Mouse (Mus musculus) embryo, embryonic 11 days (tissue): ENCODE results near the gene Fam3c.

Experiments used
- DNase-seq: peaks from one replicate; pipeline ENCODE4 v3.0.0-alpha.2; 2015

The Fam3c gene

DNA sequence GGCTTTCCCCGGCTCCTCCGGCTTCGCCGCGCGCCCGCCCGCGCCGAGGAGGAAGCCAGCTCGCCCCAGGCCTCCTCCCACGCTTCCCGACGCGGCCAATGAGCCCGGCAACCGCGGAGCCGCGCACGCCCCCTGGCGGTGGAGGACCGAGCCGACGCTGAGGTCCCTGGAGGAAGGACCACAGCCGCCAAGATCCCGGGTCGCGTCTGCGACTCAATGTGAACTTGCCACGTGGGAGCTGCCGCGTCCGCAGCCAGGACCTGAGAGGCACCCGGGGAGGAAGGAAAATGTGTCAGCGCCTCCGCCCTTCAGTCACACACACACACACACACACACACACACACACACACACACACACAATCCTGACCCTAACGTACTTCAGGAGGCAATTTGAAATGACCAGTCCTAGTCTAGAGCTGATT, at the start of gene Fam3c:
Fam3c (minus strand) TSS at position 158 of the 422 bp plus-strand sequence.
- DNase-seq = peak; percentile 96

DNA sequence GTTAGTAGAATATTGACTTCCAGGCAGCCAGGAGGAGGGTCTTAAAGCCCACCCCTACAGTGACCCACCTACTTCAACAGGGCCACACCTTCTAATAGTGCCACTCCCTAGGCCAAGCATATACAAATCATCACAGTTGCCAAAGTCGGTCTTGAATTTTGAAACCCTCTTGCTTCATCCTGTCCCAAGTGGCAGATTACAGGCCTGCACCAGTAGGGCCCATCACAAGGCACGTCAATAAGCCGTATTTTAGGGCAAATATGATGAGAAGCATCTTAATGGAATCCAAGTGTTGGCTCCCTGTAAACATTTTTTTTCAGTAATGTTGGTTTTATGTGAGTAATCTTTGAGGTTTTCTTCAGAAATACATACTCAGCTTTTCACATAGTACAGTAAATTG, 49.0 kb upstream of the Fam3c start:
- no peak for DNase-seq

GRCm38 (mm10) chr6:22403736-22404135, 47.7 kb upstream of the Fam3c start:
- DNase-seq = no peak

GRCm38 (mm10) chr6:22403317-22403716, 47.3 kb upstream of the Fam3c start:
- DNase-seq = peak; percentile 12

GRCm38 (mm10) chr6:22402548-22403164, 46.6 kb upstream of the Fam3c start:
- DNase-seq = no peak

DNA sequence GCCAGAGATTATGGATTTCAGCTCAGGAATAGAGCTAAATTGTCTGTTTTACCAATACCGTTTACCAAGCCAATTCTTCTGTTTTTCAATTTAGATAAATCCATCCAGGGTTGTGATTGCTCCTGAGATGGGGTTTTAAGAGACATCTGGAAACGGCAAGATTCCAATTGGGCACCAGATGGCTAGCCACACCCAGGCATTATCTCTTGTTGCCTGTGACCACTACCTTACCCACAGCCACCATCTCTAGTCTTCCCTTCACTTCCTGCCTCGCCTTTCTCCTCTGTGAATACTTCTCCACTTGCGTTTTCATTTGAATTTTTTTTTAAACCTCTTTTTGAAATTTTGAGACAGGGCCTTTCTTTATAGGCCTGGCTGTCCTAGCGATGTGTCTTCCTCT, 46.0 kb upstream of the Fam3c start:
- DNase-seq = no peak

GRCm38 (mm10) chr6:22398079-22398774, 42.2 kb upstream of the Fam3c start:
- no peak for DNase-seq

DNA sequence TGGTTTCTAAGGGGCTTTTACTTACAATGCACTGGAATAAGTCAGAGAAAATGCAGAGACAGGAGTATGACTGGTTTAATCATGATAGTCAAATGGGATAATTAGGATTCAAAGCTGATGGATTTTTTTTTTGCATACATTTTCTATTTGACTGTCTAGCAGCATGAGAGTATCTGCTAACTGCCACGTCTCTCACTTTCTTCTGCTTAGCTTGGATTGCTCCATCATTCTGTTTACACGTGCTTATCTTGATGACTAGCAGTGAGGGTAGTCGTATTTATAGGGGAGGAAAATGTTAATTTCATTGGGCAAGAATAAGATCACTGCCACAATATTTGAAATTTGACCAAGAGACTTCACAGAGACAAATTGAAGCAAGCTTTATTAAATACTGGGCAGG, 39.2 kb upstream of the Fam3c start:
- no peak for DNase-seq

GRCm38 (mm10) chr6:22390654-22391365, 34.8 kb upstream of the Fam3c start:
- no peak for DNase-seq

GRCm38 (mm10) chr6:22385254-22385870, 29.3 kb upstream of the Fam3c start:
- DNase-seq = no peak

GRCm38 (mm10) chr6:22380269-22380668, 24.2 kb upstream of the Fam3c start:
- DNase-seq = no peak

DNA sequence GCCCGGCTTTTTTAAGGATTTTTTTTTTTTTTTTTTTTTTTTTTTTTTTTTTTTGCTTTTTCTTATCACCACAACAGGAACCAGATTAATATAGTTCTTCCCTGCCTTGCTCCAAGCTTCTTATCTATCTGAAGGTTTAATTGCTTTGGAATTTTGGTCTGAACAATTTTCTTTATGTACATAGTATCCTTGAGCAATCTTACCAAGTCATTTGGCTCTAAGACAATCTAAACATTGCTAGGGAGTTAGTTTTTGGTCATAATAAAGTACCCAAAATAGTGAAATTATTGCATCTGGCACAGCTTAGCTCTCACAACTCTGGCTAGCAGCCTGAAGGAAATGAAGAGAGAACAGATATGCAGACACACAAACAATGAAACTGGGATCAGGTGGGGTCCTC, 23.8 kb upstream of the Fam3c start:
- DNase-seq = no peak

GRCm38 (mm10) chr6:22378462-22378861, 22.4 kb upstream of the Fam3c start:
- no peak for DNase-seq

DNA sequence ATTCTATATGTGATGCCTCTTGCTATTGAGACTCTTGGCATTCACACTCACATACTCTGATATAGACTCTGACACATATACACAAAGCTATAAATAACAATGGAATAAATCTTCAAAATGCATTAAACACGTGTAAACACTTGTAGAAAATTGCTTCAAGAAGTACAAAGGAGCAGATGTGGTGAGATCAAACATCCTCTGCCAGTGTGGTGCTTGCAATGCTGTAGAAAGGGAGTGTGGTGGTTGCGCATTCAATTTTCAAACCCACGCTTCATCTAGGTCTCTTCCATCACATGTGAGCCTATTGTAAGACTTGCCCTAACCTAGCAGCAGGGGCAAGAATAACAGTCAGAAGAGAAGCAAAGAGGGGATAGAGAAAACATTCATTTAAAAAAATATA, 18.7 kb upstream of the Fam3c start:
- DNase-seq = no peak

DNA sequence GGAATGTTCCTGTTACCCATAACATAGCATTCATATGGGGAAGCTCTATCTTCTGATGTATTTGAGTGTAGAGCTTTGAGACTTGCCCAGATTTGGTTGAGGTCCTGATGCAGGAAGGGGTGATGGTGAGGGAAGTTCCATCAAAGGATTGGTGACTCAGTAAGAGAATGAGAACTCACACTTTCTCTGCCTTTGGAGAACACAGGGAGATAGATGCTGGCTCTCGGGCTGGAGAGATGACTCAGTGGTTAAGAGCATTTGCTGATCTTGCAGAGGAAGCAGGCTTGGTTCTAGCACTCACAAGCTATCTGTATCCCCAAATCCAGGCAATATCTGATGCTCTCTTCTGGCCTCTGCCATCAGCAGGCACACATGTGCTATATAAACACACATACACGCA, 17.4 kb upstream of the Fam3c start:
- no peak for DNase-seq

DNA sequence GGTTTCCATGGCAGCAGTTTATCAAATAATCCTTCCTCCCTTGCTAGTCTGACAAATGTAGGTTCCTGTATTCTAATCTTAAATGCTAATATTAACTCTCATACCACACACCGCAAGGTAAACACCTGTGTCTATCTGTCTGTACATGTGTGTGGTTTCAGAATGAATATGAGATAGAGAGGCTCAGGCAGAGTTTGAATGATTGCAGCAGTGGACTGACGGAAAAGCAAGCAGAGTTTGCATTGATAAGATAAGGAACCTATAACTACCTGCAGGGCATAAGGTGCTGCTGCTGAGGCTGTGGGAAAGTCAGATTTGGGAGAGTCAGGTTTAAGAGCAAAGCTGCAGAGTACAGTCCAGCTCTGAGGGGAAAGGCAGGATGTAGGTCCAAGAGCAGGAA, 10.9 kb upstream of the Fam3c start:
- no peak for DNase-seq

DNA sequence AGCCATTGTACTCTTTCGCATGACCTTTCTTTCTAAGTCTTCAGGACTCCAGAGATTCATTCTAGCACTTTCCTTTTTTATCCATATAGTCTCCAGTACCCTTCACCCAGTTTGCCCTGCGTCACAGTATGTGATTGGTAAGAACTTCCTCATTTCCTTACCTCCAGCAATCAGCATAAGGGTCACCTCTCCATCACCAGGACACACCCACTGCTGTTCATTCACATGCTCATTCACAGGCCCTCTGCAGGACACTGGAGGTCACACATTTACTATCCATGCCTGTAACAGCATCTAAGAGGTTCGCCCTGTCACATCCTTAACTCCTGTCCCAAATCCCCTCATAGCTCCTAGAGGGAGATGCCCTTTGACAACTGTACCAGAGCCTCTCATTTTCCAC, 7.5 kb upstream of the Fam3c start:
- DNase-seq = no peak

- no peak for DNase-seq
Measured at GRCm38 (mm10) chr6:22361941-22362340, 5.9 kb upstream of the Fam3c start.

DNA sequence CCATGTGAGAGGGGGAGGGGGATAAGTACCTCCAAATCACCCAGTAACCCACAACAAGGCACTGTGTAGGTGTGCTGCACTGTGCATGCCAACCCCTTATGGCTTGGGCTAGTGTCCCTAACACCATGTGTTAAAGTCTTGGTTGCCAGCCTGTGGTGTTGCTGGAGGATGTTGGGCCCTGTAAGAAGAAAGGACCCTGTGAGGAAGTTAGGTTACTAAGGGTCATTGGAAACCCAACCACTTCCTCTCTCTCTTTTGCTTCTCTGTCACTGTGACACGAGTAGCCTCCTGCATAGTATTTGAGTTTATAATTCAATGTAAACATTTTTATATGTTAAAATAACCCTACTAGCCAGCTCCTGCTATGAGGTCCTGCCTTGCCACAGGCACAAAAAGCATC, 3.0 kb upstream of the Fam3c start:
- DNase-seq = no peak

- DNase-seq = no peak
Measured at GRCm38 (mm10) chr6:22357351-22357750, 1.3 kb upstream of the Fam3c start.

GRCm38 (mm10) chr6:22355396-22356085, 502 bp downstream of the Fam3c start:
- no peak for DNase-seq

DNA sequence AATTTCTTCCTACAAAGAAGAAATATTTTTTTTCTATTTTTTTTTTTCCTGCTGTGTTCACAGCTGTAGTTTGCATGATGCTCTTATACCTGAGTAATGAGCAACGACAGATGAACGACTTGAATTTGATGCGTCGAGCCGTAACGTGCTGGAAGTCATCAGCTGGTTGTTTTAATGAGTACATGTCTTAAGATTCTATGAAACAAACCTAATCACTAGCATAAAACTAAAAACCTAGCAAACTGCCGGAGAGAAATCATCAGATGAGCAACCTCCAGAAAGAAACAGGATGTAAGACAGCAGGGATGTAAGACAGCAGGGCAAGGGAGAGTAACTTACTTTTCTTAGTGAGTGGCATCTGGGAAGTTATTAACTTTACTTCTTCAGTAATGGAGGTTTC, 1.4 kb downstream of the Fam3c start:
- DNase-seq = no peak

- no peak for DNase-seq
Measured at GRCm38 (mm10) chr6:22354031-22354430, 2.0 kb downstream of the Fam3c start.
